Mouse (Mus musculus): ENCODE results near the gene Acvrl1.
"Not testable (repeated sequence)": the region's sequence is repeated elsewhere in the genome, so short reads cannot be mapped to it uniquely, and the experiment has no call there.

Acvrl1 gene

DNA sequence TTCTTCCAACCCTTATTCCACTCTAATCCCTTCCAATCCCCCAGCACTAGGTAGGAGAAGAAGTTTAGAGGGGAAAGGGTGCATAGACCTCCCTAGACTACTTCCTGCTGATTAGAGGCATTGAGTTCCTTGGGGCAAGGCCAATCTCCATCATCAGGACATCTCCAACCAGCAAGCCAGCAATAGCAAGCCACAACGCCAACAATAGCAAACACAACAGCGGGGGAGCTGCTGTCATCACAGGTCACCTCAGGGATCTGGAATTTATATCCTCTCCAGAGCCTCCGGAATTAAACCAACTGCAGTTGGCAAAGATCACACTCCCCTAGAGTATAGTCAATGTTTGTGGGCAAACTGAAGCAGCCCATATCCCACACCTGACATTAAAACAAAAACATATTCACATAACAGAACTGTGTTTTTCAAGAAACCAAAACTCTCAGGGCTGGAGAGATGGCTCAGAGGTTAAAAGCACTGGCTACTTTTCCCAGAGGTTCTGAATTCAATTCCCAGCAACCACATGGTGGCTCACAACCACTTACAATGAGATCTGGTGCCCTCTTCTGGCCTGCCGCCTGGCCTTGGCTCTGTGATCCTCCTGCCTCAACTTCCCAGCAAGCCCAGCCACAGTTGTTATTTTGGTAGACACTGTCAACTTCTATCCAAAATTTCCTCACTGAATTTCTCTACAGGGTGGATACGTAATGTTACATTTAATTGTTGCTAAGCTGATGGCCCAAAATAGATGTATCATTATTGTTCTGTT, 20.2 kb upstream of the Acvrl1 start:
- no peak for DNase-seq (ENCODE audit: low spot score)

DNA sequence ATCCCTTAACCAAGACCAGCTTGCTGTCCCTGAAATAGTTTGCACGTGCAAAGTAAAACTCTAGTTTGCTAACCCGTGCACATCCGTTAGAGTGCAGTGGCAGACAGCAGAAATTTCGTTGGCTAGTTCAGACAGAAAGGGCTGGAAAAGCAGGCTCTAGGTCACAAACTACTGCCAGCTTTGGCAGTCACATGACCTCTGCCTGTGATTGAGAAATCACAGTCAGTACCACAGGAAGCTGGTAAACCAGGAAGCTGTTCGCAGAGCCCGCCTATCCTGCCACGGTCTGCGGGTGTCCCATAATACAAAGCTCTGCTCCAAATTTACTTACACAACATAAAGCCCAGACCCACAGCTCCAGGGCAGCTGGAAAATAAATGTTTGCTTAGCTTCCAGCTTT, 15.1 kb upstream of the Acvrl1 start:
- no peak for DNase-seq (ENCODE audit: low spot score)

DNA sequence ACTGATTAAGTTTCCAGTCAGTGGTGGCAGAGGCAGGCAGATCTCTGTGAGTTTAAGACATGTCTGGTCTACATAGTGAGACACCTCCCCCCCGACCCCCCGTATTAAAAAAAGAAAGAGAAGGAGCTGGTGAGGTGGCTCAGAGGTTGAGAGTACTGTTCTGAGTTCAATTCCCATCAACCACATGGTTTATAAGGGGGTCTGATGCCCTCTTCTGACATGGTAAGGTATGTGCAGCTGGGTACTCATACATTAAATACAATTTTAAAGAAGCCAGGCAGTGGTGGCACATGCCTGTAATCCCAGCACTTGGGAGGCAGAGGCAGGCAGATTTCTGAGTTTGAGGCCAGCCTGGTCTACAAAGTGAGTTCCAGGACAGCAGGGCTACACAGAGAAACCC, 14.5 kb upstream of the Acvrl1 start:
- not testable (repeated sequence) for DNase-seq (ENCODE audit: low spot score)

DNA sequence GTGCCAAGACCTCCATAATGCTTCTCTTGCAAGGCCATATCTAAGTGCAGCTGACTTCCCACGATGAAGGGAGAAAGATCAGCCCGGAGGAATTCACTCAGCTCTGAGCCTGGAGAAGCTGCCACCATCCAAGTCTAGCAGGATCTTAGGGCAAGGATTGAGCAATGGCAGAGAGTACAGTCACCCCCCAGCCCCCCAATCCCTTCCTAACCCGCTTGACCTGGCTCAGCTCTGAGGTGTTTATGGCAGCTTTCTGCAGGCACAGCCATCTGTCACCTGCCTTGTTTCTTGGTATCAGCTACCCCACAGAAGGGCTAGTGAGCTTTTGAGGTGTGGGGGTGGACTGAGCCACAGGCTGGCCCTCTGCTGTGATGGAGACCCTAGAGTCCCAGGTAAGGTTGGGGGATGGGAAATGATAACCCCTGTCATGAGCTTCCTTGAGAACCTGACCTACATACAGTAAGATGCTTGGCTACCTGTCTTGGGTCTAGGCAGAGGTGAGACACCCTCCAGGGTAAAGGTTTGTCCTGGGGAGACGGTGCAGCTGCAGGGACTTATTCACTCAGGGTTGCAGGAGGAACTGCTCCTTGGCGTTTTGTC, 12.7 kb upstream of the Acvrl1 start, which contains the start of gene Ankrd33:
Ankrd33 (plus strand) TSS at position 245 of the 600 bp plus-strand sequence.
- DNase-seq (ENCODE audit: low spot score): no peak

DNA sequence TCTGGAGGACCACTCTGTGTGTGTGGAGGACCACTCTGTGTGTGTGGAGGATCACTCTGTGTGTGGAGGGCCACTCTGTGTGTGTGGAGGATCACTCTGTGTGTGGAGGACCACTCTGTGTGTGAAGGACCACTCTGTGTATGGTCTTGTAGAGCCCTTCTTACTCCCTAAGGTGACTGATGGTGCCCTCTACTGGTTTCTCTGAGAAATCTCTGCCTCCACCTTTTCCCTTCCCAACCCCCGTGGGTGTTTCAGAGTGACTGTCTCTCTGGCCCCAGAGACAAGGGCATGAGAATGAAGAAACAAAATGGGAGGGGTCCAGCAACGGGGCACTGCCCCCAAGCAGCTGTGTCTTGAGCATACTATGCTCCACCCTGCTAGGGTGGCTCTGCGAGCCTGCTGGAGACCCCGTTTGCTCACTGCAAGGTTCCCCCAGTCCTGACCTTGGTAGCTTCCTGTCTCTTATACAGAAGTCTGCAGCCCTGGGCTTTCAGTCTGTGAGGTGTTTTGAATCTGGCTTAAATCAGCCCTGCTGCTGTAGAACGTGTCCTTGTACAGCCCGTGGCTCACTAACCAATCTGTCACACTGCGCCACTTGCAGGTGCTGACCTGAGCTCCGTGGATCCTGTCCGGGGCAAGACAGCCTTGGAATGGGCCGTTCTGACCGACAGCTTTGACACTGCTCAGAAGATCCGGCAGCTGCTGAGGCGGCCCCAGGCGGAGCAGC, 9.8 kb upstream of the Acvrl1 start:
- DNase-seq (ENCODE audit: low spot score): no peak

DNA sequence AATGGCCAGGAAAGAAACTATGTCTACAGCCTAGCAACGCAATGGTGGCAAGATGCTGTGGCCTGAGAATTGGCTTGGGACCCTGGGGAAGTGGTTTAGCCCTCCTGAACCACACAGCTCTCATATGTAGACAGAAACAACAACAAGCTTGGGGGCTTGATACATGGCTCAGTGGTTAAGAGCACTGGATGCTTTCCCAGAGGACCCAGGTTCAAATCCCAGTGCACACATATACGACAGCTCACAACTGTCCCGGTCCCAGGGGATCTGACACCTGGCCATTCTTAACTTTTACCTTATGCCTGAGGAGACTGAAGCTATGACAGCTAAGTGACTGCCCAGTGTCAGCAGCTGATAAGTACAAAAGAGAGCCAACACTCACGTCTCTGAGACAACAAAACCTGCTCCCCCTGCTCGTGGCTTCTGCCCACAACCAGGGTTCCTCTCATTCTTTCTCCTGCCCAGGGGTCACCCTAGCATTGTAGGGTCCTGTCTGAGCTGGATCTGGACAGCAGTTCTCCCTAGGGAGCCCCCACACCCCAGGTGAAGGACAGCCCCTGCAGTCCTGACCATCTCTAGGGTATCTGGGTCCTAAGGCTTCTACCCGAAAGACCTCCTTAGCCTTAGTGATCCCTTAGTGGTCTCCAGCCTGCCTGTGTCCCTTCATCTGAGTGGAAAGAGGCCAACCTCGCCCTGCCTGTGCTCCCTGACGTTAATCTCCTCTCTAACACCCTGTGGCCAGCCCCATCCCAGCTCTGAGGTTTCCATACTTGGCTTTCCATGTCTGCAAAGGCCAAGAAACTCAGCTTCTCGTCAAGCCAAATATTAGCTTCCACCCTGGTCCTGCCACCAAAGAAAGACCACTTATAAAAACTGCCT, 6.7 kb upstream of the Acvrl1 start:
- DNase-seq (ENCODE audit: low spot score): no peak

DNA sequence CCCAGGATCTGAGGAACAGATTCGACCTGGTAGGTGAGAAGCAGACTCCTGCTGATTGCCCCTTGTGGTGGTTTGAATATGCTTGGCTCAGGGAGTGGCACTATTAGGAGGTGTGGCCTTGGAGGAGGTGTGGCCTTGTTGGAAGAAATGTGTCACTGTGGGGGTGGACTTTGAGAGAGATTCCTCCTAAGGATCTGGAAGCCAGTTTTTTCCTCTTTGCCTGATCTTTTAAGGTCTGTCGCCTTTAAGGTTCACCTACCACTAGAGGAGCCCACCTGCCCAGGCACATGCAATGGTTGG, 6.1 kb upstream of the Acvrl1 start:
- DNase-seq (ENCODE audit: low spot score): no peak

DNA sequence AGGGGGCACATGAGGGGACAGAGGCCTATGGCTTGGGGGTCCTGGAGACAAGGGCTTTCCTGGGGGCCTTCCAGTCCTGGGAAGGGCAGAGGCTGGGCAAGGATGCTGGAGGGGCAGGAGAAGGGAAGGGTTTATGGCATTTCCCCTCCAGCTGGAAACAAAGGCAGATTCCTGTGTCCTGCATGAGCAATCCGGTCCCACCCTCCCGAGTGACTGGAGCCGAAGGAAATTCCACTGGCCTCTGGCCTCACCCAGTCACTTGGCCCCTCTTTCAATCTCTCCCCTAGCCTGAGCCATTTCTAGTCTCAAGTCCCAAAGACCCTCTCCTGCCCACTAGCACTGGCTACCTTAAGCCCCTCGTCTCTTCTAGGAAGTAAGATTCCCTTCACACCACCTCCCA, 5.1 kb upstream of the Acvrl1 start:
- DNase-seq (ENCODE audit: low spot score): no peak

DNA sequence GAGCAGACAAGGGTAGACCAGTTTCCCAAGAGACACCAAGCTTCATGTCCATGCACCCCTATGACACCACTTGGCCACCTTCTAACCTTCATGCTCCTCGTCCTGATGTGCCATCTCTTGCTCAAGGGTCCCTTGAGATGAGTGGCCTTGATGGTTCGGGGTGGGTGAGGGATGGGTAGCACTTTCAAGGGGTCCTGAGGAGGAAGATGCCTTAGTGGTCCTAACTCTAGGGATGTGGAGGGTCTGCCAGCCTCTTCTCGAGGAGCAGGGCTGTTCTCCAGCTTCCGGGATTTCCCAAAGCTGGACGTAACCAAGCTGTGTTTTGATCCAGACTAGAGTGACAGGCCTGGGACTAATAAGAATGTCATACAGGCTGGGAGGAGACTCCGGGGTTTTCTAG, 2.8 kb upstream of the Acvrl1 start:
- no peak for DNase-seq (ENCODE audit: low spot score)

DNA sequence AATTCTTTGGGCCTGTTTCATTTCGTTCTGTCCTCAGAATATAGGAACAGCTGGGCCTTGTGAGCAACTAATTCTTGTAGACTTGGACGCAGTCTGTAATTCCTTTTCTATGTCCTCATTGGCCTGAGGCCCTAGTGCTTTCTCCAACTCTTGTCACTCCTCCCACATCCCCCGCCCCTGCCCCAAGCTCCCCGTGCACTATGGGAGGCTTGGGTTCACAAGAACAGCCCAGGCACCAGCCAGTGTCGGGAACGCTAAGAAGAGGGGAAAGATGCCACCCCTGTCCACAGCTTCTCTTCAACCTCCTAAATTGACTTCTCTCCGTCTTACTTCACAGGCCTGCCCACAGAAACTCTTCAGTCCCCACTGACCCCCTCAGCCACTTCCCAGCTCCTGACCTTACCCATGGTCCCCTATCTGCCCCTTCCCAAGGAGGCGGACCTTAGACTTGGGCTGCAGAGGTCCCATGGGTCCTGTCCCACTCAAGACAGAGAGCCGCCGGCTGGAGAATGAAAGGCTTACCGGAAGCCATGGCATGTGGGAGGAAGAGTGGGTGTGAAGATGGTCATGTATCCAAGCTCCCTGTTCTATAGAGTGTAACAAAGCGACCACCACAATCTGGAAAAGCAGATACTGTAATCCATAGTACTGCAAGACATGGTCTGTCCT, 1.3 kb upstream of the Acvrl1 start:
- DNase-seq (ENCODE audit: low spot score): no peak

DNA sequence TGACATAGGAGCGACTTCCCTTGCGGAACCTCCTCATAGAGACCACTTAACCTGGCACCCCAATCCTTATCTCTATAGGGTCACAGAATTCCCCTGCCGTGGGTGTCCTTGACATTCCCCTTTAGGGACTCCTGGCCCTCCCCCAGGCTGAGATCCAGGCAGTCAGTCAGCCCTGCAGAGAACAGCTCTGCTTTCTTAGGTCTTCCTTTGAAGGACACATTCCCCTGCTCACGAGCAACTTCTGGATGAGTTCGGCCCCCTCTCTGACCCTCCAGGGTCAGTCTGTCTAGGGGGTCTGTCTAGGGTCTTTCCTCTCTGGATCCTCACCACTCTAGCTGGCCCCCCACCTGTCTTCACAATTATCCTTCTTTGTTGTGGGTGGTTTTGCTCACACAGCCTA, 1.1 kb downstream of the Acvrl1 start:
- no peak for DNase-seq (ENCODE audit: low spot score)

DNA sequence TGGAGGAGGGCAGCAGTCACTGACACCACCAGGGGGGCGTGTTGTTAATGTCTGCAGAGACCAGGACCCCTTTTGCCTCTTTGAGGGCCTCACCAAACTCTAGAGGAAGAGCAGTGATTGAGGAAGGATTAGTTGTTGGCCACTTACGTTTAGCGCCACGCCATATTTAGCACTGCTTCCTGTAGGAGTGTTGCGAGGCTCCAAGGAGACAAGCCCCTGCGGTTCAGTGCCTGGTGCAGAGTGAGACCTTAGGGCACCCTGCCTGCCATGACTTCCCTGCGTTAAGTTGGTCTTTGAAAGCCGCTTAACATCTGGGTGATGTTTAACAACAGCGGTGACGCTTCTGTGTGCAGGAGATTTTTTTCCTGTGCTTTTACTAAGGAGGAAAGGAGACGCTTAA, 3.2 kb downstream of the Acvrl1 start:
- DNase-seq (ENCODE audit: low spot score): no peak

DNA sequence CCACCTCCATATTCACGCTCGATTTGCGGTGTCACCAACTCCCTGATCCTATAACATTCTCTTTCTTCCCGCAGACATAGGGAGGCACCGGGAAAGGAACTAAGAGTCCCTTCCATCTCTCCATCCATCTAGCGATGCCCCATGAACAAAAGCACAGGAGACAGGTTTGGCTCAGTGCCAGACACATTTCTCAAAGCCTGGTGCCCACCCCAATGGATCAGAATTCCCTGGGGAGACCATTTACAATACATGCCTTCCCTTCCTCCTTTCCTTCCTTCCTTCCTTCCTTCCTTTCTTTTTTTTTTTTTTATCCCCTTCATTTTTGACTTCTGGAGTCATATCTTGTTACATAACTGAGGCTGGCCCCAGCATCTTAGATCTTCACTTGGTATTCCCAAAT, 3.7 kb downstream of the Acvrl1 start:
- no peak for DNase-seq (ENCODE audit: low spot score)

DNA sequence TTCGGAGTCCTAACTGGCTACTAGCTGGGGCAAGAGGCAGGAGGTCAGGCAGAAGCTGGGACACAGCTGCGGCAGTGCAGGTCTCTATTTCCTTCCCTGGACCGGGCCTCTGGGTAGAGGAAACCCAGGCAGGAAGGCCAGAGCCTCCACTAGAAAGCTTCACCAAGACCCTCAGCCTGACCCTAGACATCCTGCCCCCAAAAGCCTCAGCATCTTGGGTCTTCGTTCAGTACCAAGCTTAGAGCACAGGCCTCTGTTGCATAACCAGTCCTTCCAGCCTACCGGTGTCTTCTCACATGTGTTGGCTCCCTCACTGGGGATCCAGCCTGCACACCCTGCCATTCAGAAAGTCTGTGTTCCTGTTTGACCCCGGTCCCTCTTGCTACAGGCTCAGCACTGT, 4.4 kb downstream of the Acvrl1 start:
- DNase-seq (ENCODE audit: low spot score): no peak

DNA sequence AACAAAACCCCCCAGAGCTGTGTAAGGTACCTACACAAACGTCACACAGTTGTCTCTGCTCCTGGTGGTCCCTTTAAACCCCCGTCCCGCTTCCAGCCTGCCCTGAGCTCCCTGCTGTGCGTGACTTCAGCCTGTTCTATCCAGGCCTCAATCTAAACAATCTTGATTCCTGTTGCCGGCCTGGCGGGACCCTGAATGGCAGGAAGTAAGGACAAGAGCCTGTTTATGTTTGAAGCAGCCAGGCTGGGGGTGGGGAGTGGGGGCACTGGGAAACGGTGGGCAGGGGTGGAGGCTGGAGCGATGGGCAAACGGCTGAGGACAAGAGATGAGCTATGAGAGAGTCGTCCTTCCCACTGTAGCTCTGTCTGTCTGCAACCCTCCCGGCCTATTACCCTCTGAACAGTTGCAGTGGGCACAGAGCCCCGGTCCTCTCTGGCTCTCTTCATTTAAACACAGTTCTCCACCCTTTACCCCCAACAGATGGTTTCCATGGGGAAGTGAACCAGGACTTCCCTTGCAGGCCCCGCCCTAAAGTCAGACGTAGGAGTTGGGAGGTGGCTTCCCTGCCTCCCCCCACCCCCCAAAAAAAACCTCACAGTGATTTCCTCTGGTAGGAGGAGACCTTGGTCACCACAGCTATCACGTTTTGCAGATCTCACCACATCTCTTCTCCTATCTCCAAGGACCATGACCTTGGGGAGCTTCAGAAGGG, 5.8 kb downstream of the Acvrl1 start:
- DNase-seq (ENCODE audit: low spot score): peak; percentile 67

DNA sequence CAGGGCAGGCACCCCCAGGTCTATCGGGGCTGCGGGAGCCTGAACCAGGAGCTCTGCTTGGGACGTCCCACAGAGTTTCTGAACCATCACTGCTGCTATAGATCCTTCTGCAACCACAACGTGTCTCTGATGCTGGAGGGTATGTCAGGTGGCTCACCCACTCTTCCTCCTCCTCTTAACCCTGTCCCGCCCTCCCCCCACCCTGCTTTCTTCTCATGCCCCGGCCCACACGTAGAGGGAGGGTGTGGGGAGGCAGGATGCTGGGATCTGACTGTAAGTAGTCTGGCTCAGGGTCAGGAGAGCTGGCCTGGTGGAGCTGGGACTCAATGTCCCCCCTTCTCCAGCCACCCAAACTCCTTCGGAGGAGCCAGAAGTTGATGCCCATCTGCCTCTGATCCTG, 7.1 kb downstream of the Acvrl1 start:
- DNase-seq (ENCODE audit: low spot score): no peak

DNA sequence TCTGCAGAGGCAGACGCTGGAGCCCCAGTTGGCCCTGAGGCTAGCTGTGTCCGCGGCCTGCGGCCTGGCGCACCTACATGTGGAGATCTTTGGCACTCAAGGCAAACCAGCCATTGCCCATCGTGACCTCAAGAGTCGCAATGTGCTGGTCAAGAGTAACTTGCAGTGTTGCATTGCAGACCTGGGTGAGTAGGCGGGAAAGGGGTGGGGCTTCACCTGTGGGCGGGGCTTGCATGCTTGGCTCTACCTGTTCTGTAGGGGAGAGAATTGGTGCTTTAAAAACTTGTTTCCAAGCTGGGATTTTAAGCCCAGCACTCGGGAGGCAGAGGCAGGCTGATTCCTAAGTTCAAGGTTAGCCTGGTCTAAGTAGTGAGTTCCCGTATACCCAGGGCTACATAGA, 9.1 kb downstream of the Acvrl1 start:
- no peak for DNase-seq (ENCODE audit: low spot score)

DNA sequence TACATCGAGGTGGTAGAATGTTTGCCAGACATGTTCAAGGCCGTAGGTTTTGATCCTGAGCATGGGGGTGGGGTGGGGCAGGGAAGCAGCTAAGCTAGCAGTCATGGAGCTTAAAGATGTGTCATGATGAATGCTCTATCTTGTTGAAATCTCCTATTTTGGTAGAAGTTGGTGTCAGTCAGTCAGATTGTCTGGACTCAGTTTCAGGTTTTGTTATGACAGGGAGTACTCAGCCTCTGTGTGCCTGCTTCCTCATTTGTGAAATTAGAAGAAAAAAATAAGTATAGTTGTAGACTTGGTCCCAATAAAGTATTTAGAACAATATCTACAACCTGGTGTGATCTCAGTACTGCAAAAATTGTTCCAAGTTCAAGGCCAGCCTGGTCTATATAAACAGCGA, 10.4 kb downstream of the Acvrl1 start:
- no peak for DNase-seq (ENCODE audit: low spot score)

DNA sequence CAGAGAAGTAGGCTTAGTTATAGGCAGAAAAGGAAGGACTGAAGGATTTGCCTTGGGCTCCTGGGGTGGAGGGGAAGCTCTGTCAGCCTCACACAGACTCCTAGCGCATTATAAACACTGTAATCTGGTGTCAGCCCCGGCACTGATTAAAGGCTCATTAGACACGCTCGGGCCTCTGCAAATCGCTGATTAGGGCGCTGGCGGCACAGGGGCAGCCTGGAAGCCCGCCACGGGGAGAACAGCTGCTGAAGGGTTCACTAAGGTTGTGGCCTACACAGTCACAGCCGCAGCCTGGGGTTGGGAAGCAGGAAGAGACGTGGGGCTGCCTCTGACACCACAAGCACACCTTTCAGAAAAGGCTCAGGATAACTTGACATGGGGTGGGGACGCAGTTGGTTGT, 11.6 kb downstream of the Acvrl1 start:
- DNase-seq (ENCODE audit: low spot score): no peak

DNA sequence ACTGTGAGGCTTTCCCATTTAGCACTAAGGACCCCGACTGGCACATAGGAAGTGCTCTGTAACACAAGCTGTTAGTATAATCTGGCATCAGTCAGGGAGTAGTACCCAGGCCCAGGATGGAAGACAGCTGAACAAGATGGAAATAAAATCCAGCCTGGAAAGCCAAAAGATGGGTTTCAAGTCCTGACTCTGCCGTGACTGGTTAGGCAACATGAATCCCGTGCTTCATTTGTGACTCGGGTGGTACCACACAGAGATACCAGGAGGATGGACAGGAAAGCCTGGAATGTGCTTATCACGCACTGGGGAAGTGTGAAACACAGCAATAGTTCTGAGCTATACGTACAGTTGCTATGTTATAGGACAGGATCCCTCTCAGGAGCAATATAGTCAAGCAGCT, 12.3 kb downstream of the Acvrl1 start:
- no peak for DNase-seq (ENCODE audit: low spot score)

DNA sequence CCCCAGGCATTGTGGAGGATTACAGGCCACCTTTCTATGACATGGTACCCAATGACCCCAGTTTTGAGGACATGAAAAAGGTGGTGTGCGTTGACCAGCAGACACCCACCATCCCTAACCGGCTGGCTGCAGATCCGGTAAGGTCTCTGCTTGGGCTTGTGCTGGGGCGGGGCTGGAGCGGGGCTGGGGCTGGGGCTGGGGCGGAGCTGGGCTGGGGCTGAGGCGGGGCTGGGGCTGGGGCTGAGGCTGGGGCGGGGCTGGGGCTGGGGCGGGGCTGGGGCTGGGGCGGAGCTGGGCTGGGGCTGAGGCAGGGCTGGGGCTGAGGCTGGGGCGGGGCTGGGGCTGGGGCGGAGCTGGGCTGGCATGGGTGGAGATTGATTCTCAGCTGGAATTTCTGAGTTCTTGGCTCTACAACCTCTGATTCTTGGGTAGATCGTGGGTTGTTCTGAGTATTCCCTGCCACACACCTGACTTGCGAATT, 12.8 kb downstream of the Acvrl1 start:
- DNase-seq (ENCODE audit: low spot score): peak; percentile 83
